Mouse (Mus musculus) gastrocnemius, postnatal 25 days (tissue): Measurements from ENCODE around the gene Cyth1. TPM values are rescaled to one million over a fixed set of nuclear protein-coding genes. Genes with fewer than 3 reads are reported as not detected.

Experiments
- DNase-seq: peaks from one replicate; pipeline ENCODE4 v3.0.0; 2022
- total RNA-seq, 2 experiments: library from RNA; stranded (reverse); gene quantifications; 1 replicate in 1 of 2; 2 replicates in 1 of 2; pipeline ENCODE4 v1.2.3; 2021

Gene Cyth1
- total RNA-seq, 2 experiments from 2014 or later: 30.0 to 32.3 TPM

GRCm38 (mm10) chr11:118198296-118198600 is 50.1 kb downstream of the Cyth1 start:
- no peak for DNase-seq

- DNase-seq: no peak
These were observed 50.7 kb downstream of the Cyth1 start for GRCm38 (mm10) chr11:118197508-118198295.

GRCm38 (mm10) chr11:118196824-118197388 is 51.5 kb downstream of the Cyth1 start:
- DNase-seq: no peak

GRCm38 (mm10) chr11:118193390-118194147 is 54.8 kb downstream of the Cyth1 start:
- peak; percentile 71 for DNase-seq

- no peak for DNase-seq
These were observed 55.4 kb downstream of the Cyth1 start for GRCm38 (mm10) chr11:118192973-118193372.

- no peak for DNase-seq
These were observed 65.6 kb downstream of the Cyth1 start for GRCm38 (mm10) chr11:118182768-118183167.

- DNase-seq: no peak
These were observed 66.0 kb downstream of the Cyth1 start for GRCm38 (mm10) chr11:118182353-118182752.

GRCm38 (mm10) chr11:118180199-118180598 is 68.2 kb downstream of the Cyth1 start:
- DNase-seq: no peak

- no peak for DNase-seq
These were observed 70.2 kb downstream of the Cyth1 start for GRCm38 (mm10) chr11:118178236-118178635.

GRCm38 (mm10) chr11:118174752-118175151 is 73.6 kb downstream of the Cyth1 start:
- no peak for DNase-seq

GRCm38 (mm10) chr11:118172768-118173167 is 75.6 kb downstream of the Cyth1 start:
- no peak for DNase-seq

GRCm38 (mm10) chr11:118170333-118170732 is 78.1 kb downstream of the Cyth1 start:
- DNase-seq: no peak

- DNase-seq: no peak
These were observed 79.7 kb downstream of the Cyth1 start for GRCm38 (mm10) chr11:118168714-118169113.

GRCm38 (mm10) chr11:118166626-118167025 is 81.8 kb downstream of the Cyth1 start:
- DNase-seq: no peak

GRCm38 (mm10) chr11:118165681-118166080 is 82.7 kb downstream of the Cyth1 start:
- DNase-seq: no peak

- peak; percentile 30 for DNase-seq
These were observed 83.8 kb downstream of the Cyth1 start for GRCm38 (mm10) chr11:118164566-118164965.

- no peak for DNase-seq
These were observed 86.1 kb downstream of the Cyth1 start for GRCm38 (mm10) chr11:118162245-118162644.

GRCm38 (mm10) chr11:118161240-118161639 is 87.2 kb downstream of the Cyth1 start:
- no peak for DNase-seq

GRCm38 (mm10) chr11:118160763-118161162 is 87.6 kb downstream of the Cyth1 start:
- DNase-seq: no peak

- no peak for DNase-seq
These were observed 89.6 kb downstream of the Cyth1 start for GRCm38 (mm10) chr11:118158753-118159152.

- DNase-seq: no peak
These were observed 91.8 kb downstream of the Cyth1 start for GRCm38 (mm10) chr11:118156480-118157060.

- no peak for DNase-seq
These were observed 95.4 kb downstream of the Cyth1 start for GRCm38 (mm10) chr11:118152964-118153363.
